Mouse (Mus musculus) C2C12 (cell line): ENCODE measurements around the gene Ugt1a10. TPM values are rescaled to one million over a fixed set of nuclear protein-coding genes. Genes with fewer than 3 reads are reported as not detected.

Source experiments
- H3K27me3 ChIP-seq: one replicate; pipeline ENCODE4 v1.6.1; 2011; ENCODE audit not compliant: control insufficient read depth, insufficient read depth, insufficient read length
- H3K36me3 ChIP-seq: one replicate; pipeline ENCODE4 v1.6.1; 2011; ENCODE audit not compliant: control insufficient read depth, insufficient read depth
- H3K4me3 ChIP-seq: one replicate; pipeline ENCODE4 v1.5.1; 2011; ENCODE audit warnings: mild to moderate bottlenecking, control low read depth; ENCODE audit not compliant: poor library complexity, insufficient read depth, severe bottlenecking
- H3K79me2 ChIP-seq: one replicate; pipeline ENCODE4 v1.6.1; 2011; ENCODE audit not compliant: control insufficient read depth, insufficient read depth
- H3K79me3 ChIP-seq: one replicate; pipeline ENCODE4 v1.6.1; 2011; ENCODE audit warnings: low read depth, control low read depth
- H3ac ChIP-seq: one replicate; pipeline ENCODE3; 2011; ENCODE audit warnings: low read depth; ENCODE audit not compliant: control insufficient read depth, insufficient read length
- CEBPB ChIP-seq: IDR thresholded peaks from one replicate; pipeline ENCODE4 v1.6.1; 2011; ENCODE audit warnings: low read depth, mild to moderate bottlenecking, control low read depth, moderate library complexity
- CTCF ChIP-seq: IDR thresholded peaks from one replicate; pipeline ENCODE4 v1.5.1; 2011; ENCODE audit not compliant: control insufficient read depth, insufficient read depth, insufficient read length
- FOSL1 ChIP-seq: IDR thresholded peaks from one replicate; pipeline ENCODE4 v1.8.0; 2011; ENCODE audit warnings: mild to moderate bottlenecking, low read length; ENCODE audit not compliant: poor library complexity, insufficient read depth, severe bottlenecking
- MAX ChIP-seq: IDR thresholded peaks from one replicate; pipeline ENCODE4 v1.6.1; 2011; ENCODE audit warnings: mild to moderate bottlenecking, control low read depth
- MYOD1 ChIP-seq: IDR thresholded peaks from one replicate; pipeline ENCODE4 v1.6.1; 2011; ENCODE audit warnings: low read depth; ENCODE audit not compliant: control insufficient read depth, insufficient read length
- MYOG ChIP-seq: IDR thresholded peaks from one replicate; pipeline ENCODE4 v1.6.1; 2011; ENCODE audit not compliant: control insufficient read depth, insufficient read length; ENCODE audit errors: extremely low read depth
- USF1 ChIP-seq: IDR thresholded peaks from one replicate; pipeline ENCODE4 v1.6.1; 2011; ENCODE audit warnings: low read depth, mild to moderate bottlenecking, control low read depth, moderate library complexity
- polyA plus RNA-seq: library from polyadenylated mRNA; unstranded; fragments of >200 nt; fragmentation: generic; extraction: Trizol; gene quantifications from one replicate; pipeline ENCODE4 v1.2.1, GENCODE M21; 2012; ENCODE audit warnings: missing spikeins

Ugt1a10 gene
- polyA plus RNA-seq, 1 experiment: not detected

- no peak for TF ChIP-seq MAX
- TF ChIP-seq CEBPB: no peak
- no peak for TF ChIP-seq USF1
- TF ChIP-seq MYOD1: no peak
- no peak for TF ChIP-seq MYOG
- no peak for TF ChIP-seq FOSL1
- no peak for TF ChIP-seq CTCF
- H3K27me3 ChIP-seq: peaks cover 12% of the 10 kb centered on the region
- H3K4me3 ChIP-seq: no peak overlapping the region
- H3K79me2 ChIP-seq: no peaks in the 10 kb centered on the region
- no peaks in the 10 kb centered on the region for H3K36me3 ChIP-seq
- no peak overlapping the region for H3ac ChIP-seq
- H3K79me3 ChIP-seq: no peaks in the 10 kb centered on the region
Observed at GRCm38 (mm10) chr1:88253106-88253505, 197.9 kb downstream of the Ugt1a10 start.

GRCm38 (mm10) chr1:88253540-88253939, 198.4 kb downstream of the Ugt1a10 start:
- H3K79me3 ChIP-seq: no peaks in the 10 kb centered on the region
- TF ChIP-seq MYOD1: no peak
- no peak for TF ChIP-seq CTCF
- TF ChIP-seq USF1: no peak
- TF ChIP-seq CEBPB: no peak
- no peak for TF ChIP-seq MYOG
- no peak for TF ChIP-seq FOSL1
- TF ChIP-seq MAX: no peak

GRCm38 (mm10) chr1:88254793-88255465, 199.7 kb downstream of the Ugt1a10 start:
- Histone ChIP-seq H3K36me3 (no peaks in the 10 kb centered on the region), H3K79me3 (no peaks in the 10 kb centered on the region), H3K79me2 (no peaks in the 10 kb centered on the region), H3ac (no peak overlapping the region), H3K4me3 (no peak overlapping the region), H3K27me3 (peaks cover 6% of the 10 kb centered on the region)
- TF ChIP-seq MAX (no peak), MYOD1 (peak; percentile 99)

More at GRCm38 (mm10) chr1:88253540-88253939, 198.4 kb downstream of the Ugt1a10 start:
- Histone ChIP-seq H3ac (no peak overlapping the region), H3K27me3 (peaks cover 12% of the 10 kb centered on the region), H3K4me3 (no peak overlapping the region), H3K79me2 (no peaks in the 10 kb centered on the region), H3K36me3 (no peaks in the 10 kb centered on the region)

GRCm38 (mm10) chr1:88255466-88255857, 200.3 kb downstream of the Ugt1a10 start:
- Histone ChIP-seq H3ac (no peak overlapping the region), H3K36me3 (no peaks in the 10 kb centered on the region), H3K4me3 (no peak overlapping the region), H3K27me3 (peaks cover 3% of the 10 kb centered on the region), H3K79me3 (no peaks in the 10 kb centered on the region), H3K79me2 (no peaks in the 10 kb centered on the region)
- no peak for TF ChIP-seq FOSL1
- TF ChIP-seq USF1: no peak
- TF ChIP-seq MYOG: no peak
- no peak for TF ChIP-seq CTCF
- TF ChIP-seq MAX: no peak
- TF ChIP-seq MYOD1: no peak
- no peak for TF ChIP-seq CEBPB

GRCm38 (mm10) chr1:88255989-88256754, 201.0 kb downstream of the Ugt1a10 start:
- H3K79me2 ChIP-seq: no peaks in the 10 kb centered on the region
- peaks cover 3% of the 10 kb centered on the region for H3K27me3 ChIP-seq

More at GRCm38 (mm10) chr1:88255989-88256754, 201.0 kb downstream of the Ugt1a10 start:
- H3K36me3 ChIP-seq: peaks cover 2% of the 10 kb centered on the region
- peaks cover under 1% of the 10 kb centered on the region for H3K79me3 ChIP-seq
- TF ChIP-seq CEBPB: no peak
- TF ChIP-seq MYOG: no peak
- TF ChIP-seq USF1: no peak
- no peak for TF ChIP-seq MAX
- TF ChIP-seq FOSL1: no peak
- no peak for TF ChIP-seq CTCF
- TF ChIP-seq MYOD1: no peak
- no peak overlapping the region for H3K4me3 ChIP-seq
- no peak overlapping the region for H3ac ChIP-seq
